Comparison of ENCODE assay signal across 11 mouse cellular contexts in the genomic region with DNA sequence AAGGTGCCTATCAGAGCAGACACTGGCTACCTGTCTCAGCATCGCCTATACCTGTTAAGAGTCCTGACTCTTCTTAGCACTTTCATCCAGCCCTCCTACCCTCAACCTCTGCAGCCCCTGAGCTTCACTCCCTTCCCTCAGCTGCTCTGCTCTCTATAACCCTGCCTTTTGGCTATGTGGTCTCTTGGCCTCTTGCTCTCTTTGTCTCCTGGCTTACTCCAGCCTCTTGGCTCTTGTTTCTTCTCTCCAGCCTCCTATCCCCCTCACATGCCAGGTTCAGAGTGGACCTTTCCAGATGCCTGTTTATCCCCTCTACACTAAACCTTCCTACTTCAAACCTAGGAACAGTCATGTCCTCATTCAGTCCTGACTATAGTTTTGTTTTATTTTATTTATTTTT. TPM values are rescaled to one million over a fixed set of nuclear protein-coding genes. Genes with fewer than 3 reads are reported as not detected.
A peak's percentile ranks its signal among the peaks of the same experiment; 100 is the strongest.
DNase-seq lines count a peak whose midpoint lies in the region; ATAC-seq lines count a peak whose summit lies in the region.
"Had no signal": no experiment of that assay in that cellular context is flagged by ENCODE, and none has a peak within 500 bp of the region (broad histone marks: within the 10 kb centered on the region; RNA-seq: fewer than 3 reads in every experiment).

No protein-coding gene starts in this region.

- H3K27me3 ChIP-seq in heart, embryonic 14.5 days (ENCODE audit: control insufficient read depth, insufficient read depth, low read length) = no peaks in the 10 kb centered on the region
- H3K27me3 ChIP-seq in neural tube, embryonic 11.5 days (ENCODE audit: control insufficient read depth, insufficient read depth, low read length) = no peaks in the 10 kb centered on the region; the same call in 1 of the 2 replicates
- peaks cover 5% of the 10 kb centered on the region for H3K27me3 ChIP-seq in liver, embryonic 12.5 days (replicated peaks)

- H3K4me2 ChIP-seq in heart, embryonic 14.5 days (ENCODE audit: low read length) = peak overlapping the region; percentile 82
- H3K4me2 ChIP-seq in neural tube, embryonic 11.5 days (ENCODE audit: low read depth) = peak overlapping the region; percentile 9; the same call in 1 of the 2 replicates
- H3K4me2 ChIP-seq in liver, embryonic 12.5 days = peak overlapping the region; percentile 77

- no peak overlapping the region for H3K4me3 ChIP-seq in heart, embryonic 14.5 days (ENCODE audit: control insufficient read depth in 1 of 2, insufficient read depth in 1 of 2, low read depth in 1 of 2, low read length in 2 of 2)
- H3K4me3 ChIP-seq in neural tube, embryonic 11.5 days (ENCODE audit: low read depth, low read length) = no peak overlapping the region
- no peak overlapping the region for H3K4me3 ChIP-seq in liver, embryonic 12.5 days

- intact Hi-C loops in heart, postnatal 10 days (cut with DNase I) = no loop called here

- whole genome bisulfite sequencing in heart, embryonic 14.5 days = 73% methylated on average over 1 of the region's 1 CpGs
- 82% methylated on average over 1 of the region's 1 CpGs for WGBS in neural tube, embryonic 11.5 days
- 81% methylated on average over 1 of the region's 1 CpGs for WGBS in liver, embryonic 12.5 days (ENCODE audit: insufficient replicate concordance)

- peaks cover 7 to 27% of the 10 kb centered on the region in 2 experiments for H3K4me1 ChIP-seq in heart, embryonic 14.5 days (ENCODE audit: control insufficient read depth in 2 of 2, insufficient read depth in 2 of 2, low read length in 2 of 2)
- peaks cover 12% of the 10 kb centered on the region for H3K4me1 ChIP-seq in neural tube, embryonic 11.5 days (ENCODE audit: control insufficient read depth, insufficient read depth, low read length)
- peaks cover 58% of the 10 kb centered on the region for H3K4me1 ChIP-seq in liver, embryonic 12.5 days

- ATAC-seq in heart, embryonic 14.5 days (ENCODE audit: insufficient number of reproducible peaks, insufficient read depth, low FRiP score, low read depth) = no peak
- ATAC-seq in neural tube, embryonic 11.5 days (ENCODE audit: insufficient read depth, low FRiP score, low TSS enrichment) = no peak
- no peak for ATAC-seq in liver, embryonic 12.5 days

- peak overlapping the region; percentile 34 for H3K9ac ChIP-seq in heart, embryonic 14.5 days (ENCODE audit: low read length)
- no peak overlapping the region for H3K9ac ChIP-seq in neural tube, embryonic 11.5 days (ENCODE audit: low read length)
- no peak overlapping the region for H3K9ac ChIP-seq in liver, embryonic 12.5 days

- no peak overlapping the region for H3K27ac ChIP-seq in heart, embryonic 14.5 days (replicated peaks in 1 of 2; ENCODE audit: control insufficient read depth in 1 of 2, insufficient read depth in 1 of 2, low read depth in 2 of 2, low read length in 2 of 2)
- no peak overlapping the region for H3K27ac ChIP-seq in neural tube, embryonic 11.5 days (ENCODE audit: low read depth, low read length)
- 0 out of 2 replicates have a peak overlapping the region, but pooled peaks have one; percentile 41 for H3K27ac ChIP-seq in liver, embryonic 12.5 days

- H3K9me3 ChIP-seq in heart, embryonic 14.5 days (ENCODE audit: control insufficient read depth, low read length) = no peaks in the 10 kb centered on the region
- no peaks in the 10 kb centered on the region for H3K9me3 ChIP-seq in neural tube, embryonic 11.5 days (ENCODE audit: control insufficient read depth, low read length)
- no peaks in the 10 kb centered on the region for H3K9me3 ChIP-seq in liver, embryonic 12.5 days (replicated peaks)

- no peak for DNase-seq in heart, postnatal 10 days
- no peak for DNase-seq in neural tube, embryonic 11.5 days (ENCODE audit: low spot score)
- no peak for DNase-seq in neural tube, embryonic 10.5 days (ENCODE audit: extremely low spot score, low spot score)
- no peak for DNase-seq in layer of hippocampus, postnatal 14 days (ENCODE audit: low spot score in 2 of 2)
- DNase-seq in kidney, postnatal 10 days = no peak
- DNase-seq: kidney, postnatal 25 days; lung, postnatal 14 days; thymus, postnatal 14 days had no signal

- H3K36me3 ChIP-seq in heart, embryonic 14.5 days (ENCODE audit: control insufficient read depth, insufficient read depth, low read length) = peaks cover 10% of the 10 kb centered on the region
- H3K36me3 ChIP-seq in neural tube, embryonic 11.5 days (ENCODE audit: control insufficient read depth, insufficient read depth, low read length) = no peaks in the 10 kb centered on the region
- H3K36me3 ChIP-seq in liver, embryonic 12.5 days = peaks cover 27% of the 10 kb centered on the region

RNA-seq across cellular contexts. Expression of a gene that starts 2.6 kb away (rescaled TPM):
- 0.54 TPM in 1 of 2 replicates, not detected in the other for polyA plus RNA-seq in heart, embryonic 14.5 days (2014; fragmentation: Nextera tagmentation; extraction: Ambion mirVana)
- under 1 TPM in 1 of 2 experiments, not detected in 1; 0.65 TPM for total RNA-seq in heart, postnatal 10 days (2021)
- polyA plus RNA-seq in neural tube, embryonic 11.5 days (2014; fragmentation: Nextera tagmentation; extraction: Ambion mirVana) = 1.6 and 1.9 TPM in 2 replicates
- polyA plus RNA-seq in liver, embryonic 12.5 days (2016; fragmentation: Nextera tagmentation; extraction: Ambion mirVana) = 1.2 and 1.9 TPM in 2 replicates
- 1 to 10 TPM in 1 of 2 experiments, not detected in 1; 1.6 TPM for total RNA-seq in layer of hippocampus, postnatal 14 days (2021)
- polyA plus RNA-seq: spleen, adult 2 months had no signal

RNA-seq across cellular contexts. Expression of a gene that starts 3.1 kb away (rescaled TPM):
- polyA plus RNA-seq in heart, embryonic 14.5 days (2014; fragmentation: Nextera tagmentation; extraction: Ambion mirVana) = 85.4 and 87.7 TPM in 2 replicates
- 10 to 100 TPM; 87.3 to 98.4 TPM for total RNA-seq in heart, postnatal 10 days (2021)
- polyA plus RNA-seq in neural tube, embryonic 11.5 days (2014; fragmentation: Nextera tagmentation; extraction: Ambion mirVana) = 108 and 112 TPM in 2 replicates
- polyA plus RNA-seq in liver, embryonic 12.5 days (2016; fragmentation: Nextera tagmentation; extraction: Ambion mirVana) = 79.8 and 82.7 TPM in 2 replicates
- total RNA-seq in layer of hippocampus, postnatal 14 days (2021) = 10 to 100 TPM; 95.2 to 96.1 TPM

Comparison
In these comparisons a context has a peak if more than half of its experiments do, and no peak if none do; other contexts are left out.
1. H3K4me2 ChIP-seq: peak in every context shown above with its lines; median percentile 82 in heart, embryonic 14.5 days; 77 in liver, embryonic 12.5 days; 9 in neural tube, embryonic 11.5 days.